Mouse (Mus musculus): ENCODE data around the gene Hmgn3. TPM values are rescaled to one million over a fixed set of nuclear protein-coding genes. Genes with fewer than 3 reads are reported as not detected.
"Not testable (repeated sequence)": the region's sequence is repeated elsewhere in the genome, so short reads cannot be mapped to it uniquely, and the experiment has no call there.

Hmgn3 gene
- polyA plus RNA-seq (2015; fragmentation: Nextera tagmentation; extraction: Ambion mirVana): 214 and 217 TPM in 2 replicates

DNA sequence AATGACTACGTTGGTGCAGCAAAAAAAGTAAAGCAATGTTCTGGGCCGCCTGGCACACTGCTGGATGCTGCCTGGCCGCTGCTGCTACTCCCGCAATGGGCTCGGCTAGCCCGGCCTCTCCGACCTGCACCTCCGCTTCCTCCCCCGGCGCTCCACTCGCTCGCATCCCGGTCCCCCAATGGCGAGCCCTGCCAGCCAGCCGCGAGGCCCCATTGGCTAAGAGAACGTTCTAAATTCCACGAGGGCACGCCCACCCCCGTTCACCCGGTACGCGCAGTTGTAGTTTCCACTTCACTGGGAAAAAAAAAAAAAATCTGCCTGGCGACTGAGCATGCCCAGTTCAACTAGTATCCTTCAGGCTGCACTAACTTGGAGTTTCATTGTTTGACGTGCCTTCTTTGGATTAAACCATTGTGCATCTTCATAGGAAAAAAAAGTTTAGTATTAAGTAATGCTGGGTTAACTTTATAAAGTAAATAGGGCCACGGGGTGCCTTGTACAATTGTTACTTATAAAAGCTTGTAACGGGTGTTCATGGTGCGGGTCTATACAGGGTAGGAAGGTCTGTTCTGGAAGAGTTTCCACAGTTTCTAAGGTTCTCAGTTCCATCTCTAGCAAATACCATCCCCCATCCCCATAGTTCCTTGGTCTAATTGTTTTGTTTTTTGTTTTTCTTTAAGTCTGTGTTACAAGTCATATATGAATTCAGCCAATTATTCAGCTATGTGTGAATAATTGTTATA is at the start of gene Hmgn3:
Gene Hmgn3 (minus strand): TSS at position 240 of the 743 bp plus-strand sequence.
- Histone ChIP-seq H3K4me2 (peak within 1 kb of the TSS; percentile 100), H3K4me3 (peak within 1 kb of the TSS; percentile 69), H3K9me3 (no peaks in the 10 kb centered on the region), H3K27me3 (0 out of 2 replicates have a peak, but pooled peaks cover 3% of the 10 kb centered on the region), H3K27ac (peak within 1 kb of the TSS; percentile 83), H3K9ac (peak within 1 kb of the TSS; percentile 80), H3K4me1 (peaks cover 9% of the 10 kb centered on the region), H3K36me3 (no peaks in the 10 kb centered on the region)
- WGBS: 9% methylated on average over 28 of the region's 28 CpGs
- ATAC-seq (ENCODE audit: insufficient number of reproducible peaks, insufficient read depth, low FRiP score, low TSS enrichment, low read depth): peak; percentile 96

DNA sequence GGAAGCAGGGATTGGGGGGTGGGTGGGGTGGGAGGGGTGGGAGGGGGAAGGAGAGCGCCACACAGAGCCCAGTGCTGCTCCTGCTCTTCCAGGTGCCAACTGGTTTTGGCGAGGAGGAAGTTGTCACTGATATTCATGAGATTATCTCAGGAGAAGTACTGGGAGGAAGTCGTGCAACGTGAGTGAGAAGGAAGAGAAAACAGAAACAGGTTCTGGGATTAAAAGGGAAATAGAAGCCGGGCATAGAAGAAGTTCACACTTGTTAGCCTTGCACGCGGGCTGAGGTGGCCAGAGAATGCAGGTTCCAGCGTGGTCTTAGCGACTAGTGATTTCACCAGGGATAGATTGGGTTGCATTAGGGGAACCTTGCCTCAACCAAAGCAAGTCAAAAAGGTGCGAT is 49.3 kb upstream of the Hmgn3 start:
- no peak for ATAC-seq (ENCODE audit: insufficient number of reproducible peaks, insufficient read depth, low FRiP score, low TSS enrichment, low read depth)
- Histone ChIP-seq H3K9ac (no peak overlapping the region), H3K36me3 (no peaks in the 10 kb centered on the region), H3K4me1 (peaks cover 5% of the 10 kb centered on the region; the same call in 1 of the 2 replicates), H3K4me2 (no peak overlapping the region), H3K4me3 (no peak overlapping the region), H3K27me3 (no peaks in the 10 kb centered on the region), H3K9me3 (no peaks in the 10 kb centered on the region), H3K27ac (no peak overlapping the region)
- 77% methylated on average over 10 of the region's 10 CpGs for WGBS

DNA sequence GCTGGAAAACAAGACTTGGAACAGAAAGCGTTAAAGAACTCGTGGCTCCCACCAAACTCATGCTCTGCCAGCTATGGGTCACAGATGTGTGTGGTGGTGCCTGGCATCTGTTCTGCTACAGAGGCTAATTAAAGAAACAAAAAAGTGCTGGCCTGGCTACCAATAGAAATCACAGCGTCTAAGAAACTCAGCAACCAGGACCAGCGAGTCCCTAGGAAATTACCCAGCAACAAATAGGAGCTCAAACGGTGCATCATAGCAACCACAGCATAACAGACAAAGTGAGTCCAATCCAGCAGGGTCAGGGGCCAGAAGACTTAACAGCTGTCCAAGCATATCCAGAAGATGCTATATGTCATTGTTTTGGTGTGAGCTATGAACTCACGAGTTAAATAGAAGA is 48.5 kb upstream of the Hmgn3 start:
- H3K4me1 ChIP-seq: peaks cover 5% of the 10 kb centered on the region; the same call in 1 of the 2 replicates
- no peak overlapping the region for H3K27ac ChIP-seq
- WGBS: 51% methylated on average over 6 of the region's 6 CpGs
- no peak for ATAC-seq (ENCODE audit: insufficient number of reproducible peaks, insufficient read depth, low FRiP score, low TSS enrichment, low read depth)
- no peaks in the 10 kb centered on the region for H3K27me3 ChIP-seq
- no peak overlapping the region for H3K4me3 ChIP-seq
- H3K9ac ChIP-seq: no peak overlapping the region
- H3K36me3 ChIP-seq: no peaks in the 10 kb centered on the region
- H3K4me2 ChIP-seq: no peak overlapping the region
- no peaks in the 10 kb centered on the region for H3K9me3 ChIP-seq

DNA sequence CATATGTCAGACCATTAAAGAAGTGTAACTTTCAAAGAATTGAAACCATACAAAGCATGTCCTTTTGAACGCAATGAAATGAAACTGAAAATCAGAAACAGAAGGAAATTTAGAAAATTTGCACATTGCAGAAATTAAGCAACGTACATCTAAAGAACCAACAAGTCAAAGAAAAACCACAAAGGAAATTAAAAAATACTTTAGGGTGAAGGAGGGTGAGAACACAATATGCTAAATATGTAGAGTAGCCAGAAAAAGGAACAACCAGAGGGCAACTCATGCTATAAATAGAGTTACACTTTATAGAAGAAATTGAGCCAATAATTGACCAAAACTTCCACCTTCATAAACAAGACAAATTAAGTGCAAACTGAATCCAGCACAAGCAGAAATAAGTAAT is 41.3 kb upstream of the Hmgn3 start:
- Histone ChIP-seq H3K27me3 (no peaks in the 10 kb centered on the region), H3K4me2 (no peak overlapping the region), H3K9me3 (no peaks in the 10 kb centered on the region), H3K4me1 (no peaks in the 10 kb centered on the region), H3K9ac (no peak overlapping the region), H3K4me3 (no peak overlapping the region), H3K36me3 (no peaks in the 10 kb centered on the region), H3K27ac (no peak overlapping the region)
- ATAC-seq (ENCODE audit: insufficient number of reproducible peaks, insufficient read depth, low FRiP score, low TSS enrichment, low read depth): no peak
- 28% methylated on average over 2 of the region's 2 CpGs for WGBS

DNA sequence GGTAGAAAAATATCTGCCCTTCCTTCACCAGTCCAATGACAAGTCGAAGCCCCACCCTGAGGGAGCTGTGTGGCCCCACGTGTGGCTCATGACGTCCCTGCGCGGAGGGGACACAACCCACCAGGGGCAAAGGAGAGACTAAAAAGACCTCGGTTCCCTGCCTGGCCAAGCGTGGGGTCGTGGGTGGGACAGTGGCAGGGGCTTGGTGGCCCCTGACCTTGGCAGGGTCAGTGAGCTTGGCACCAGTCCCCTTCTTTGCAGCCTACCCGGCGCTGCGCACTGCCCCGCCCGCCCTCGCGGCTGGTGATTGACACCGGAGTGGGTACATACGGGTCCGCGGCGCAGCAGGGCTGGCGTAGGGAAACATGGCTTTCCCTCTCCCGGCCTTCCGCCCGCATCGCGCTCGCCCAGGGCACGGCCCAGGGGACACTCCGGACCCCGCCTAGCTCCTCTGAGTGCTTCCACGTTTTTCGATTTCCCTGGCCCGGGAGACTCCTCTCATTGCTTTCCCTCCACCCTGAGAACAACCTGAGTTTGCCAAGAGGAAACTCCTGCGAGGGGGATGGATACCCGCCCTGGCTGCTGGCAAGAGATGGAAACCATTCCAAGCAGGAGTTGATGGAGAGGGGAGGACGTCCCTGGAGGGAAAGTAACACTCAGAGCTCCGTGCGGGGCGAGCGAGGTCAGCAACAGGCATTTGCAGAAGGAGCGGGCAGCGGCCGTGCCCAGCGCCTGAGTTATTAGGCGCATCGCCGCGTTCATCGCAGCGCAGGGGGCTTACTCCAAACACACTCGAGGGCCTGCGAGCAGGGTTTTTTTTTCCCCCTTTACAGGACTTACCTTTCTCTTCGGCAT is 667 bp downstream of the Hmgn3 start:
- peak; percentile 65 for ATAC-seq (ENCODE audit: insufficient number of reproducible peaks, insufficient read depth, low FRiP score, low TSS enrichment, low read depth)
- H3K27ac ChIP-seq: peak overlapping the region; percentile 83
- peak overlapping the region; percentile 80 for H3K9ac ChIP-seq
- H3K9me3 ChIP-seq: no peaks in the 10 kb centered on the region
- peak overlapping the region; percentile 69 for H3K4me3 ChIP-seq
- 3% methylated on average over 53 of the region's 53 CpGs for WGBS
- H3K4me1 ChIP-seq: peaks cover 9% of the 10 kb centered on the region
- no peaks in the 10 kb centered on the region for H3K27me3 ChIP-seq
- peak overlapping the region; percentile 100 for H3K4me2 ChIP-seq
- peaks cover 3% of the 10 kb centered on the region; the same call in 1 of the 2 replicates for H3K36me3 ChIP-seq

DNA sequence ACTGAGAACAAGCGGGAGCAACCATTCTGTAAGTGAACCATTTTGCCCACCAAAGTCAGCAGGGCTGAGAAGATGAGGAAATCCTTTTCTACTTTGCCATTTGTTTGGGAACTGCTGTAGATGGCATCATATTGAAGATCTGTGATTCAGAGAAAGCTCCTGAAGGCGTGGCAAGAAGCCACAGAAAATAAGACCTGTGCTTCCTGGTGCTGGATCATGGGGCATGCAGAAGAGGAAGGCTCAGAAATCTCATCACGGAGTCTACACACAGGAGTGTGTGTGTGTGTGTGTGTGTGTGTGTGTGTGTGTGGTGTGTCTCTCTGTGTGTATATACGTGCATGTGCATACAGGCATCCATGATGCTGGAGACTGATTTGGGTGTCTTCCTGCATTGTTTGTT is 16.7 kb downstream of the Hmgn3 start:
- ATAC-seq (ENCODE audit: insufficient number of reproducible peaks, insufficient read depth, low FRiP score, low TSS enrichment, low read depth): no peak
- Histone ChIP-seq H3K27me3 (0 out of 2 replicates have a peak, but pooled peaks cover 5% of the 10 kb centered on the region), H3K4me2 (no peak overlapping the region), H3K4me1 (peaks cover 24% of the 10 kb centered on the region), H3K4me3 (no peak overlapping the region), H3K9me3 (no peaks in the 10 kb centered on the region; the same call in 1 of the 2 replicates), H3K36me3 (peaks cover 5% of the 10 kb centered on the region; the same call in 1 of the 2 replicates), H3K9ac (no peak overlapping the region), H3K27ac (no peak overlapping the region)
- 94% methylated on average over 4 of the region's 4 CpGs for WGBS

DNA sequence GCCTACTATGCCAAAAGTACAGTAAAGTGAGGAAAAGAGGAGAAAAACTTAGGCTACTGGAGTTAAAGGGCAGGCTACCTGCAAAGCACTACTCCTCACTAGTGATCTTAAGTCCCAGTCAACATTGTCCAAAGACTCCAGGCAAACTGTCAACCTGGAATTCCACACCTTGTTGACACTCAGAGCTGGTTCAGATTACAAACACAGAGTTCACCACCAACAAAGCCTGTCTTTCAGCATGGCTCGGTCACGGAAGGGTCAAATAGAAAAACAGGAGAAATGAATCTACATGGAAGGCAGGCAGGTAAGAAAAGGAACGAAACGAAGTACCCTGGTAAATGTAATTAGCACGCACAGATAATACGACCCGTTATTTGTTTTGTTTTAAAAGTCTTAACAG is 18.6 kb downstream of the Hmgn3 start:
- Histone ChIP-seq H3K9me3 (no peaks in the 10 kb centered on the region; the same call in 1 of the 2 replicates), H3K4me1 (peaks cover 25% of the 10 kb centered on the region), H3K4me2 (peak overlapping the region; percentile 14; the same call in 1 of the 2 replicates), H3K27ac (0 out of 2 replicates have a peak overlapping the region, but pooled peaks have one; percentile 22), H3K4me3 (no peak overlapping the region), H3K9ac (no peak overlapping the region), H3K36me3 (peaks cover 12% of the 10 kb centered on the region), H3K27me3 (0 out of 2 replicates have a peak, but pooled peaks cover 5% of the 10 kb centered on the region)
- 0 out of 2 replicates have a peak, but pooled peaks have one; percentile 37 for ATAC-seq (ENCODE audit: insufficient number of reproducible peaks, insufficient read depth, low FRiP score, low TSS enrichment, low read depth)
- WGBS: 9% methylated on average over 7 of the region's 7 CpGs

DNA sequence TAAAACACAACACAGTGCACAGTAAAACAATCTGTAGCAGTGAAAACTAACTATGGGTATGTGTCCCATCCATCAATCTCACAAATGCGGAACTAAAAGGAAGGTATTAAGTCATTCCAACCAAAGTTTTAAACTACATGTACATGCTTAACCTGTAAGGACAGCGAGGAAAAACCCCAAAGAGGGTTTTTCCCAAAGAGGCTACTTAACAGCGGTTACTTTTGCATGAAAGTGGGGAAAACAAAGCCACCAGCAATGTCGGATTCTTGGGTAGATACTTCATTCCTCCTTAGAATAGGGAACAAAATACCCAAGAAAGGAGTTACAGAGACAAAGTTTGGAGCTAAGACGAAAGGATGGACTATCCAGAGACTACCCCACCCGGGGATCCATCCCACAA is 20.0 kb downstream of the Hmgn3 start:
- H3K4me1 ChIP-seq: peaks cover 25% of the 10 kb centered on the region
- H3K4me3 ChIP-seq; H3K36me3 ChIP-seq; H3K4me2 ChIP-seq; H3K27ac ChIP-seq; H3K27me3 ChIP-seq; H3K9ac ChIP-seq; H3K9me3 ChIP-seq; ATAC-seq (ENCODE audit: insufficient number of reproducible peaks, insufficient read depth, low FRiP score, low TSS enrichment, low read depth): not testable (repeated sequence)
- 84% methylated on average over 6 of the region's 6 CpGs for WGBS

DNA sequence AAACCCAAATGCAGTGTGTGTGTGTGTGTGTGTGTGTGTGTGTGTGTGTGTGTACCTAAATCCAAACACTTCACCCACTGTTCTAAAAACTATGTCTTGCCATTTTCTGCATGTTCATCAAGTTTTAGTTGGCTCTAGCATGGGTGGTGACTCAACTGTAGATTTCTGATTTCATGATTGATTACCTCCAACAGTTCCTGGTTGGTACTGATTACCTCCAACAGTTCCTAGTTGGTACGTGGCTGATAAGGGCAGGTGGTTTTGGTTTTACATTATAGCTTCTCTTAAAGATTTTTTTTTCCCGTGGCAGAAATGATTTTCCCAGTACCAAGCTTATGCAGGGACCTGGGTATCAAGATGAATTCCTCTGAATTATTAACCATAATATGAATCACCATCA is 27.3 kb downstream of the Hmgn3 start:
- WGBS: 75% methylated on average over 2 of the region's 2 CpGs
- Histone ChIP-seq H3K4me3 (no peak overlapping the region), H3K4me2 (no peak overlapping the region)

DNA sequence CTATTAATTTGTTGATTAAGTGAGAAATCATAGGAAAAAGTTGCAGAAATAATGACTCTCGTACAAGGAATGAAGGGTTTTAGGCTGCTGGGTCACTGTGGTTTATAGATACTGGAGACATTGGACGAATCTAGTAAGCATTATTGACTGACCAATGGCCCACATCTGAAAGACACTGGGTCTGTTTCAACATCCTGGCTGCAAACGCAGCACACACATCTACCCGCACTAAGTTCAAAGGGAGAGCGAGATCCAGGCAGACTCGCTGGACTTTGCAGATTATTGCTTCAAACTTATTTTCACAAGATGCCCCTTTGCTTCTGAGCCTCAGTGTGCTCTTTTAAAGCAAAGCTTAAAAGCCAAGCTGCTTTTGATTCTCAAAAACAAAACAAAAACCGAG is 29.0 kb downstream of the Hmgn3 start:
- Histone ChIP-seq H3K4me1 (no peaks in the 10 kb centered on the region), H3K36me3 (peaks cover 9% of the 10 kb centered on the region), H3K27me3 (no peaks in the 10 kb centered on the region), H3K27ac (no peak overlapping the region), H3K4me3 (no peak overlapping the region), H3K4me2 (no peak overlapping the region), H3K9ac (no peak overlapping the region), H3K9me3 (no peaks in the 10 kb centered on the region)
- no peak for ATAC-seq (ENCODE audit: insufficient number of reproducible peaks, insufficient read depth, low FRiP score, low TSS enrichment, low read depth)
- WGBS: 86% methylated on average over 7 of the region's 7 CpGs

More for the DNA sequence above, 27.3 kb downstream of the Hmgn3 start:
- no peaks in the 10 kb centered on the region for H3K4me1 ChIP-seq
- H3K27me3 ChIP-seq: no peaks in the 10 kb centered on the region
- H3K27ac ChIP-seq: no peak overlapping the region
- H3K9me3 ChIP-seq: no peaks in the 10 kb centered on the region
- no peak overlapping the region for H3K9ac ChIP-seq
- ATAC-seq (ENCODE audit: insufficient number of reproducible peaks, insufficient read depth, low FRiP score, low TSS enrichment, low read depth): no peak
- H3K36me3 ChIP-seq: peaks cover 17% of the 10 kb centered on the region

DNA sequence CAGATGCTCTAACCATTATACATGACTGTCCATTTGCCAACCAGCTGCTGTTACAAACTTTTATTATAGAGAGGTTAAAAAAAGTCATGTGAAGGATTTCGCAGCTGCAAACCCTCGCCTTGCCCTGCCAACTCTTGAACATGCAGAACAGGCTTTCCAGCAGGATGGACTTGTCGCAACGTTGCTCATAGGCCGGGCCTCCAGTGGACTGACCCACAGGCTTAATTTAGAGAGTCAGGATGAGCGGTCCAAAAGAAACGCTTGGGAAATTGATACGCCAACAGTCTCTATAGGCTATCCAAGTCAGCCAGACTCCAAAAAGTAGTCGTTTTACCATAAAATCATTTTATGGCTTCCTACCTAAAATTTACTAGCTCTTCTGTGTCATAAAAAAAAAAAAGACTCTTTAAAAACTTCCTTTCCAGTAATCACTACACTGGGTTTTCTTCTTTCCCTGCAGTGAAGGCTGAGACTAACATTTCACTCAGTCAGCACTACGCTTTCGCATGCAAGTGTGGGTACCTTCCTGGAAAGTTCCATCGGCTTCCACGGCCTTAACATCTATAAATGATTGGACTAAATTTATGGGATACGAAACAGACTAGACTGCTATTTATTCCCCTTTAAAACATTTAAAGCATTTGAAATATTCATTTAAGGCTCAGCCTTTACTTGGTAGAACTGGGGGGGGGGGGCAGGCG is 29.6 kb downstream of the Hmgn3 start:
- no peak for ATAC-seq (ENCODE audit: insufficient number of reproducible peaks, insufficient read depth, low FRiP score, low TSS enrichment, low read depth)
- H3K36me3 ChIP-seq: peaks cover 9% of the 10 kb centered on the region
- 94% methylated on average over 15 of the region's 15 CpGs for WGBS
- H3K9me3 ChIP-seq: no peaks in the 10 kb centered on the region
- no peaks in the 10 kb centered on the region for H3K27me3 ChIP-seq
- no peak overlapping the region for H3K9ac ChIP-seq
- H3K4me1 ChIP-seq: no peaks in the 10 kb centered on the region
- H3K4me3 ChIP-seq: no peak overlapping the region
- H3K4me2 ChIP-seq: no peak overlapping the region
- H3K27ac ChIP-seq: no peak overlapping the region

Measured in embryonic facial prominence, embryonic 13.5 days (tissue).